Mouse (Mus musculus): ENCODE results near the gene Sfxn2.
"Not testable (repeated sequence)": the region's sequence is repeated elsewhere in the genome, so short reads cannot be mapped to it uniquely, and the experiment has no call there.

DNA sequence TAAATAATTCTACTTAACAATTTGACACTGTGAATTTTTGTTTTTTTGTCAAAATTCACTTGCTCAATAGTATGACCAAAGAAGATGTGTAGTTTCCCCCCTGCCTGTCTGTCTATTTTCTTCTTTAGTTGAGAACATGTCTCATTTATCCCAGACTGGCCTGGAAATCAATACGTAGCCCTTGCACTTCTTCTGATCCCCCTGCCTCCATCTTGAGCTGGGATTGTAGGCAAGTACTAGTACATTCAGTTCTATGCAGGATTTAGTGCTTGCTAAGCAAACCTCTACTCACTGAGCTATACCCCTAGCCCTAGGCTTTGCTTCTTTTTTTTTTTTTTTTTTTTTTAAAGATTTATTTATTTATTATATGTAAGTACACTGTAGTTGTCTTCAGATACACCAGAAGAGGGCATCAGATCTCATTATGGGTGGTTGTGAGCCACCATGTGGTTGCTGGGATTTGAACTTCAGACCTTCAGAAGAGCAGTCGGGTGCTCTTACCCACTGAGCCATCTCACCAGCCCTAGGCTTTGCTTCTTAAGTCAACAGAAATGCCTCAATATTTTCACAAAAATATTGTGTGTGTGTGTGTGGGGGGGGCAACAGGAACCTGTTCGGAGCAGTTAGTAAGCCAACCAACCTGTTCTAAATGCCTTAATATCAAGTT lies 1.8 kb upstream of the Sfxn2 start:
- not testable (repeated sequence) for TF ChIP-seq CTCF (IDR thresholded peaks at IDR 0.05; ENCODE audit: low read depth); EP300 (optimal IDR thresholded peaks at IDR 0.05)

Measured in stomach, postnatal 0 days (tissue).